Mouse (Mus musculus) C2C12 (cell line): ENCODE measurements at regions not wholly inside any gene's neighbourhood (a gene's known extent, or its start where the extent isn't known, plus 50 kb on each side); places are given as distances from the start of the nearest gene placed in this dataset.

Experiments used
- H3K27me3 ChIP-seq: one replicate; pipeline ENCODE4 v1.6.1; 2011; ENCODE audit not compliant: control insufficient read depth, insufficient read depth, insufficient read length
- H3K36me3 ChIP-seq: one replicate; pipeline ENCODE4 v1.6.1; 2011; ENCODE audit not compliant: control insufficient read depth, insufficient read depth
- H3K4me3 ChIP-seq: one replicate; pipeline ENCODE4 v1.5.1; 2011; ENCODE audit warnings: mild to moderate bottlenecking, control low read depth; ENCODE audit not compliant: poor library complexity, insufficient read depth, severe bottlenecking
- H3K79me2 ChIP-seq: one replicate; pipeline ENCODE4 v1.6.1; 2011; ENCODE audit not compliant: control insufficient read depth, insufficient read depth
- H3K79me3 ChIP-seq: one replicate; pipeline ENCODE4 v1.6.1; 2011; ENCODE audit warnings: low read depth, control low read depth
- H3ac ChIP-seq: one replicate; pipeline ENCODE3; 2011; ENCODE audit warnings: low read depth; ENCODE audit not compliant: control insufficient read depth, insufficient read length
- CEBPB ChIP-seq: IDR thresholded peaks from one replicate; pipeline ENCODE4 v1.6.1; 2011; ENCODE audit warnings: low read depth, mild to moderate bottlenecking, control low read depth, moderate library complexity
- CTCF ChIP-seq: IDR thresholded peaks from one replicate; pipeline ENCODE4 v1.5.1; 2011; ENCODE audit not compliant: control insufficient read depth, insufficient read depth, insufficient read length
- FOSL1 ChIP-seq: IDR thresholded peaks from one replicate; pipeline ENCODE4 v1.8.0; 2011; ENCODE audit warnings: mild to moderate bottlenecking, low read length; ENCODE audit not compliant: poor library complexity, insufficient read depth, severe bottlenecking
- MAX ChIP-seq: IDR thresholded peaks from one replicate; pipeline ENCODE4 v1.6.1; 2011; ENCODE audit warnings: mild to moderate bottlenecking, control low read depth
- MYOD1 ChIP-seq: IDR thresholded peaks from one replicate; pipeline ENCODE4 v1.6.1; 2011; ENCODE audit warnings: low read depth; ENCODE audit not compliant: control insufficient read depth, insufficient read length
- MYOG ChIP-seq: IDR thresholded peaks from one replicate; pipeline ENCODE4 v1.6.1; 2011; ENCODE audit not compliant: control insufficient read depth, insufficient read length; ENCODE audit errors: extremely low read depth
- USF1 ChIP-seq: IDR thresholded peaks from one replicate; pipeline ENCODE4 v1.6.1; 2011; ENCODE audit warnings: low read depth, mild to moderate bottlenecking, control low read depth, moderate library complexity

DNA sequence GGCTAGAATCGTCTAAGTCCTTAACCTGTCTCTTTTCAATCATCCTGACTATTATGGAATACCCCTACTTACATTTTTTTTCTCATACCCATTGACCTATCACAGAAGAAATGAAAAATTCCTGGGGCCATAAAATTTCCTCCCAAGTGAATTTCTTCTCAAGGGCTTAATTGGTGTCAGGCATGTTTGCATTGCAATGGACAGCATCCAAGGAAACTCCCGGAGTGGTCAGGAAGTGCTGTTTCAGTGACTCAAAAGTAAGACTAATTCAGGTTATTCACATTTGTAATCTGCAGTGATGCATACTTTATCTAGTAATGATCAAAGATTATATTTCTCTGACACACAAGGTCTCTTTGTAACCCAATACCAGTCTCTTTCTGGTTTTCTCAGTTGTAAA is 111.5 kb upstream of the Tnfaip3 start:
- H3K27me3 ChIP-seq, result no peaks in the 10 kb centered on the region
- H3K79me3 ChIP-seq, result no peaks in the 10 kb centered on the region
- H3K79me2 ChIP-seq, result no peaks in the 10 kb centered on the region
- H3K4me3 ChIP-seq, result no peak overlapping the region
- H3ac ChIP-seq, result no peak overlapping the region
- TF ChIP-seq CEBPB, result no peak
- no peak for TF ChIP-seq MYOD1
- no peak for TF ChIP-seq MAX
- TF ChIP-seq CTCF, result no peak
- no peak for TF ChIP-seq FOSL1
- H3K36me3 ChIP-seq, result no peaks in the 10 kb centered on the region

DNA sequence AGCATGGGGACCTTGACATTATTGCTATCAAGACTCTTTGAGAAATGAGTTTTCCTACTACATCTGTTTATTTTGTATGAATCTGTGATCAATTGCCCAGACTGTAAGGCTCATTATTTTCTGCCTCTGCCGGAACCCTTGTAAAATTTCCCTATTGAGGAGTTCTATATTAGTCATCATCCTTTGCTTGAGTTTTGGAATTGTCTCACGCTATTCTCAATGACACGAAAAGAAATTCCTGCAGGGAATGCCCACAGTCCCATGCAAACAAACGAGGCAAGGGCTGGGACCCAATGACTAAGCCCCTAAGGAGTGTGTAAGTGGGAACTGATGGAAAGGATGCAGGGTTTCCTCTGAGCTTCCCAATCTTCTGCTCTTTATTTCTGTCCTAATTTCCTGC is 111.0 kb upstream of the Tnfaip3 start:
- TF ChIP-seq MAX, result peak; percentile 59
- no peak for TF ChIP-seq CEBPB
- TF ChIP-seq MYOD1, result no peak
- TF ChIP-seq MYOG, result no peak
- no peak for TF ChIP-seq FOSL1
- TF ChIP-seq USF1, result no peak
- Histone ChIP-seq H3K36me3 (no peaks in the 10 kb centered on the region), H3K4me3 (no peak overlapping the region), H3K79me2 (no peaks in the 10 kb centered on the region), H3K27me3 (no peaks in the 10 kb centered on the region), H3ac (no peak overlapping the region), H3K79me3 (no peaks in the 10 kb centered on the region)

DNA sequence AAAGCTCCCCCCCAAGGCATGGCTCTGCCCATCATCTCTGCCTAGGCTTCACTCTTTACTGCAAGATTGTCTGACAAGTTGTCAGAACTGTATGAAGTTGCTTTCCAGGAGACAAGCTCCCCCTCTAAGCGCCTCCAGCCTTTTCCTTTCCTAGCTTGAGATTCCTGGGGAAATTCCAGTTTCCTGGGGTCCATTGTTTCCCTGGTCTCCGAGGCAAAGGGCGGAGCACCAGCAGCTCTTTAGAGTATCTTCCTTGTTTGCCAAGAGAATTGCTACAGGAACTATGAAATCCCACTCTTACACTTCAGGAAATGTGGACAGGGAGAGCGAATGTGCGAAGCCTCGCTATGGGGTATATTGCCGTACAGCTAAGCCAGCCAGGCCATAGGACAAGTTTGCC is 108.2 kb upstream of the Tnfaip3 start:
- Histone ChIP-seq H3K36me3 (no peaks in the 10 kb centered on the region), H3K4me3 (no peak overlapping the region), H3K79me3 (no peaks in the 10 kb centered on the region), H3K27me3 (no peaks in the 10 kb centered on the region), H3ac (no peak overlapping the region), H3K79me2 (no peaks in the 10 kb centered on the region)
- no peak for TF ChIP-seq CTCF

DNA sequence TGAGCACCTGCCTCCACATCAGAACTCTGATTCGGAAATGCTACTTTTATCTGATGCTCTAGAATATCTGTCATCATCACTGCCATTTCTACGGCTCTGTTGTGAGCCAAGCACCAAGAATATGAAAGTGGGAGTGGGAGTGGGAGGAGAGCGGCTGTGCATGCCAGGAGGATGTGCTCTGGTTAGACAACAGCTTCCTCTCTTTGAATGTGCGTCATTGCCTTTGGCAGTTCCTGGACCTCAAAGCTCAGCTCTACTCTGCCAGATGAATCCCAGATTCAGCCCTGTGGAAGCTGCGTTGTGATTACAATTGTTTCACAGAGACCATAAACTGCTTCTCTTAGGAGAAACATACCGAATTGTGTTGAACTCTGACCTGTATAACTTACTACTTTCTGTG is 106.8 kb upstream of the Tnfaip3 start:
- H3K27me3 ChIP-seq, result no peaks in the 10 kb centered on the region
- no peak overlapping the region for H3K4me3 ChIP-seq
- no peaks in the 10 kb centered on the region for H3K36me3 ChIP-seq
- H3K79me3 ChIP-seq, result no peaks in the 10 kb centered on the region
- H3ac ChIP-seq, result no peak overlapping the region
- H3K79me2 ChIP-seq, result no peaks in the 10 kb centered on the region
- TF ChIP-seq MYOD1 (no peak), USF1 (no peak), CEBPB (no peak), MYOG (no peak), MAX (no peak), CTCF (no peak), FOSL1 (no peak)

DNA sequence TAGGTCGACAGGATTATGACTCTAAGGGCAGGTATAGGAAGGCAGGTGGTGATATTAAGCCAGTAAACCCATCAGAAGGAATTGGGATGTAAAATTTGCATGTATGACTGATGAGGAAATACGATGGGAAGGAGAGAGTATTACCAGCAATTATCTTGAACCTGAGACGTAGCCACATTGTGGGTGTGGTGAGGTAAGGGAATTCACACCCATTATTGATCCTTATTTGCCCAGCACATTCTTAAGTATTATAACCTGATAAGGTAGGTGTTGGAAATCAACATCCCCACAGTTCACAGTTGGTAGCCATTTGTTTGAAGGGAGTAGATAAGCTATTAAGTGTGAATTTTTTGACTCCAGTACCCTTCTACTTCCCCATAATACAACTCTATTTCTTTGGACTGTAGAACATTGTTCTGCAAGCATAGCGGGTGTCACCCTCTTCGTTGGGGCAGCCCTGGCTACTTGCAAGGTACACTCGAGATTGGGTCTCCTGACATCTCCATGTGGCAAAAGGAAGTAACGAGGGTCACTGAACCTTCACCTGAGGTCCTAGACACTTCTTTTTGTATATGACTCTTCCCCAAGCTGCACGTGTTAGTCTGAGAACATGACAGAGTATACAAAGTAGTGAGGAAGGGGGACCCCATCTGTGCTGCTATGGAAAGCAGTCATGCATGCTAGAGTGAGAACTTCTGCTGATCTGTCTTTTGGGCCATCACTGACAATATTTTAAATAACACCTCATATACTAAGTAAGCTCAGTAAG is 104.0 kb upstream of the Tnfaip3 start:
- no peaks in the 10 kb centered on the region for H3K79me3 ChIP-seq
- no peaks in the 10 kb centered on the region for H3K27me3 ChIP-seq
- H3ac ChIP-seq, result no peak overlapping the region
- TF ChIP-seq MYOD1, result peak; percentile 46
- no peak for TF ChIP-seq MYOG
- TF ChIP-seq MAX, result no peak
- H3K4me3 ChIP-seq, result no peak overlapping the region
- no peaks in the 10 kb centered on the region for H3K79me2 ChIP-seq
- no peaks in the 10 kb centered on the region for H3K36me3 ChIP-seq

DNA sequence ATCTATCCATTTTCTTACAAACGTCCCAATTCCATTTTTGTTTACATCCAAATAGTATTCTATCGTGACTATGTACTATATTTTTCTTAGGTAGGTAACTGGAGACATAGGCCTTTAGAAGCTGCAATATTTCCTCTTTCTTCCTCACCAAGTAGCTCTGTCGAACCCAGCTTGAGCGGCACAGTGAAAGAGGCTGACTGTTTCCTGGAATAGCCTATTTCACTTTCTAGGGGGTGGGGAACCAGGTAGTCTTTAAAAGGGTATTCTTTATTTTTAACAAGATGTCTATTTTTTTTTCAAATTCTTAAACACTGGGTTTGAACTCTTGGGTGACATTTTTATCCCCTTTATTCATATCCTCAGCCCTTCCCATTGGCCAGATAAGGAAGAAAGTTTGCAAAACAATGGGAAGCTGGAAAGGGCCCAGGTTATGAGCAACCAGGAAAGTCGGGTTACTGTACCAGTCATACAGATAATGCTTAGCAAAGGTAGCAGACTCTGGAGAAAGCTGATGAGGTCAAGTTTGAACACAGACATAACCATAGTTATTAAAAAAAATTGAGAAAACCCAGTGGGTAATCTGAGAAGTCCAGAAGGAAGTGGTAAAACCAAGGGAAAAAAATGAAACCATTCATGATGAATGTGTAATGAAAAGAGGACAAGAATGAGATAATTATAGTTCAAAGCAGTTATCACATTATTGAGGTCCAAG is 103.3 kb upstream of the Tnfaip3 start:
- Histone ChIP-seq H3K36me3 (no peaks in the 10 kb centered on the region), H3K27me3 (no peaks in the 10 kb centered on the region), H3K79me3 (no peaks in the 10 kb centered on the region), H3ac (no peak overlapping the region), H3K4me3 (no peak overlapping the region), H3K79me2 (no peaks in the 10 kb centered on the region)
- TF ChIP-seq CTCF (no peak), CEBPB (peak; percentile 55)
